Mouse (Mus musculus): Measurements from ENCODE around the gene Gm13762. TPM values are rescaled to one million over a fixed set of nuclear protein-coding genes. Genes with fewer than 3 reads are reported as not detected.

Gene Gm13762
- not detected for polyA plus RNA-seq (2014; fragmentation: Illumina TruSeq; extraction: RNeasy Lipid Tissue Mini Kit (QIAGEN cat#74804); ENCODE audit: low read depth, low replicate concordance)

GRCm38 (mm10) chr2:88980181-88980580 is at the start of gene Gm13762:
Gene Gm13762 (minus strand): TSS chr2:88980281.

DNA sequence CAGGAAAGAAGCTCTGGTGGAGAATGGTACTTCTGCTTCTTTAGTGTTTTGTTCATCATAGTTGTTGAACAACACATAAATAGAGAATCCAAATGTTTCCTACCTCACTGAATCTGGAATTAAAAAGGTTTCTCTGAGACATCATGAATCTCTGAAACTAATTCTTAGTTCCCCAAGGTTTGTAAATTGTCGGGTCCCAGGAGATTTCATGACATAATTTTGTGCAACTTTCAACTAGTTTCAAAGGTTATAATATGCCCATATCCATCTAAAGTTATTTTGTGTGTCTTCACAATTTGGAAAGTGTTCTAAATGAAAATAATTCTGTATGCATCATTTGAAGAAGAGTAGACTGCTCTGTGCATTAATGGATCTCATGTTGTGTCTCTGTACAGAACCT is 38.2 kb upstream of the Gm13762 start, which contains the start of gene Olfr1216:
Gene Olfr1216, minus strand, starts transcription at position 101 of the 400 bp plus-strand sequence.

GRCm38 (mm10) chr2:89006873-89007272 is 26.8 kb upstream of the Gm13762 start, which contains the start of gene Olfr1215:
Gene Olfr1215 (minus strand): TSS chr2:89006973.

DNA sequence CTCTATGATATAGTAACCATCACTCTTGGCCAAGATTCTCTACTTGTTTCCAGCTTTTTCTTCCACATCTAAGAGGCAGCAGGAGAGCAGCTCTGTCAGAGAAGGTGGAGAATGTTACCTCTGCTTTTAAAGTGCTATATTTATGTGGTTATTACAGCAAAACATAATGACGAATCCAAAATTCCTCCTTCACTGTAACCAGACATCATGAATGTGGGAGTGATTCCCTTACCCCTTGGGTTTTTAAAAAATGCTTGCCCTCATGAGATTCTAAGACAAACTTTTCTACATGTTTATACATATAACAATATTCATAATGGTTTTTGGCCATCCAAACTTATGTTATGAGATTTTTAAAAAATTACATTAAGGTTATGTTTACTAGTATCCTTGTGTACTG is 12.5 kb upstream of the Gm13762 start, which contains the start of gene Olfr1214:
Gene Olfr1214, minus strand, starts transcription at position 101 of the 400 bp plus-strand sequence.

DNA sequence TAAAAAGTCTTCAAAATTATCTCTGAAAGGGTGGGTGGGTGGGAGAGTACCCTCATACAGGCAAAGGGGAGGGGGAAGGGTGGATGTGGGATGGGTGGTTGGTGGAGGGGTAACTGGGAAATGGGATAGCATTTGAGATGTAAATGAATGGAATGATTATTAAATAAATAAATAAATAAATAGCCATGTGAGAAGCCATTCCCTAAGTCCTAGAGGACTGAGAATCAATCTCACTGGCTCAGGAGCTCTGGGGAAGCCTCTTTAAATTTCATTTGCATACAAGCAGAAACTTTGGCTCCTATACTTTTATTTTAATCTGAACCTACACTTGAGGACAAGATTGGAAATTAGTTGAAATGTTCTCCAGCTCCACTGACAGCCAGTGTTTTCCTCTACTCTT is 26.4 kb downstream of the Gm13762 start, which contains the start of gene Olfr1212:
Gene Olfr1212, plus strand, starts transcription at position 301 of the 400 bp plus-strand sequence.

DNA sequence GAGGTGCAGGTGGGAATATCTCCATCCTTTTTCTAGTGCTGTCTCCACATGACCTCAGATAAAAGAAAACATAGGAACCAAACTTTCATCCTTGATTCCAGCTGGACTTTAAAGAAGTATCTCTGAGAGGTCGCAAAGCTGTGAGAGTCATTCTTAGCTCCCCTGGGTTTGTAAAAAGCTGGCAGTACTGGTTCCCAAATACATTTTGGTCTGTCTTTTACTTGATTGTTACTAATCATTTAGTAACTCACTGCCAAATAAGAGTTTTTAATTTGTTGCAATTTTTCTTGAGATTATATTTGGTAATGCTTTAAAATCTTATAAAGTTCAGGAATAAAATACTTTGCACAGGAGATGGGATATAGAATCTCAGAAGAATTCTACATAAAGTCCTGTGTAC is 42.1 kb downstream of the Gm13762 start, which contains the start of gene Olfr1211:
Gene Olfr1211, minus strand, starts transcription at position 101 of the 400 bp plus-strand sequence.

Other genes with a start within 250 kb of the Gm13762 start
- gene Olfr1197, start 247.9 kb downstream of the Gm13762 start, polyA plus RNA-seq (2014; fragmentation: Illumina TruSeq; extraction: RNeasy Lipid Tissue Mini Kit (QIAGEN cat#74804); ENCODE audit: low read depth, low replicate concordance), result not detected
- not detected for gene Olfr1198, start 228.9 kb downstream of the Gm13762 start, polyA plus RNA-seq (2014; fragmentation: Illumina TruSeq; extraction: RNeasy Lipid Tissue Mini Kit (QIAGEN cat#74804); ENCODE audit: low read depth, low replicate concordance)
- not detected for gene Olfr1199, start 219.8 kb downstream of the Gm13762 start, polyA plus RNA-seq (2014; fragmentation: Illumina TruSeq; extraction: RNeasy Lipid Tissue Mini Kit (QIAGEN cat#74804); ENCODE audit: low read depth, low replicate concordance)
- gene Olfr1200, start 209.8 kb downstream of the Gm13762 start, polyA plus RNA-seq (2014; fragmentation: Illumina TruSeq; extraction: RNeasy Lipid Tissue Mini Kit (QIAGEN cat#74804); ENCODE audit: low read depth, low replicate concordance), result not detected
- not detected for gene Olfr1201, start 187.2 kb downstream of the Gm13762 start, polyA plus RNA-seq (2014; fragmentation: Illumina TruSeq; extraction: RNeasy Lipid Tissue Mini Kit (QIAGEN cat#74804); ENCODE audit: low read depth, low replicate concordance)
- not detected for gene Olfr1202, start 165.8 kb downstream of the Gm13762 start, polyA plus RNA-seq (2014; fragmentation: Illumina TruSeq; extraction: RNeasy Lipid Tissue Mini Kit (QIAGEN cat#74804); ENCODE audit: low read depth, low replicate concordance)
- not detected for gene Olfr1205, start 150.5 kb downstream of the Gm13762 start, polyA plus RNA-seq (2014; fragmentation: Illumina TruSeq; extraction: RNeasy Lipid Tissue Mini Kit (QIAGEN cat#74804); ENCODE audit: low read depth, low replicate concordance)
- gene Olfr1204, start 131.0 kb downstream of the Gm13762 start, polyA plus RNA-seq (2014; fragmentation: Illumina TruSeq; extraction: RNeasy Lipid Tissue Mini Kit (QIAGEN cat#74804); ENCODE audit: low read depth, low replicate concordance), result not detected
- gene Olfr1206, start 117.0 kb downstream of the Gm13762 start, polyA plus RNA-seq (2014; fragmentation: Illumina TruSeq; extraction: RNeasy Lipid Tissue Mini Kit (QIAGEN cat#74804); ENCODE audit: low read depth, low replicate concordance), result not detected
- not detected for gene Olfr1208, start 78.0 kb downstream of the Gm13762 start, polyA plus RNA-seq (2014; fragmentation: Illumina TruSeq; extraction: RNeasy Lipid Tissue Mini Kit (QIAGEN cat#74804); ENCODE audit: low read depth, low replicate concordance)
- gene Olfr1209, start 65.1 kb downstream of the Gm13762 start, polyA plus RNA-seq (2014; fragmentation: Illumina TruSeq; extraction: RNeasy Lipid Tissue Mini Kit (QIAGEN cat#74804); ENCODE audit: low read depth, low replicate concordance), result not detected
- gene Olfr1211, start 42.2 kb downstream of the Gm13762 start, polyA plus RNA-seq (2014; fragmentation: Illumina TruSeq; extraction: RNeasy Lipid Tissue Mini Kit (QIAGEN cat#74804); ENCODE audit: low read depth, low replicate concordance), result not detected
- not detected for gene Olfr1212, start 26.3 kb downstream of the Gm13762 start, polyA plus RNA-seq (2014; fragmentation: Illumina TruSeq; extraction: RNeasy Lipid Tissue Mini Kit (QIAGEN cat#74804); ENCODE audit: low read depth, low replicate concordance)
- gene Olfr1214, start 12.4 kb upstream of the Gm13762 start, polyA plus RNA-seq (2014; fragmentation: Illumina TruSeq; extraction: RNeasy Lipid Tissue Mini Kit (QIAGEN cat#74804); ENCODE audit: low read depth, low replicate concordance), result not detected
- gene Olfr1215, start 26.7 kb upstream of the Gm13762 start, polyA plus RNA-seq (2014; fragmentation: Illumina TruSeq; extraction: RNeasy Lipid Tissue Mini Kit (QIAGEN cat#74804); ENCODE audit: low read depth, low replicate concordance), result not detected
- gene Olfr1216, start 38.1 kb upstream of the Gm13762 start, polyA plus RNA-seq (2014; fragmentation: Illumina TruSeq; extraction: RNeasy Lipid Tissue Mini Kit (QIAGEN cat#74804); ENCODE audit: low read depth, low replicate concordance), result not detected
- not detected for gene Olfr1217, start 51.8 kb upstream of the Gm13762 start, polyA plus RNA-seq (2014; fragmentation: Illumina TruSeq; extraction: RNeasy Lipid Tissue Mini Kit (QIAGEN cat#74804); ENCODE audit: low read depth, low replicate concordance)
- gene Olfr1218, start 80.9 kb upstream of the Gm13762 start, polyA plus RNA-seq (2014; fragmentation: Illumina TruSeq; extraction: RNeasy Lipid Tissue Mini Kit (QIAGEN cat#74804); ENCODE audit: low read depth, low replicate concordance), result not detected
- gene Olfr1219, start 103.2 kb upstream of the Gm13762 start, polyA plus RNA-seq (2014; fragmentation: Illumina TruSeq; extraction: RNeasy Lipid Tissue Mini Kit (QIAGEN cat#74804); ENCODE audit: low read depth, low replicate concordance), result not detected
- not detected for gene Olfr1220, start 126.6 kb upstream of the Gm13762 start, polyA plus RNA-seq (2014; fragmentation: Illumina TruSeq; extraction: RNeasy Lipid Tissue Mini Kit (QIAGEN cat#74804); ENCODE audit: low read depth, low replicate concordance)
- gene Olfr1221, start 137.0 kb upstream of the Gm13762 start, polyA plus RNA-seq (2014; fragmentation: Illumina TruSeq; extraction: RNeasy Lipid Tissue Mini Kit (QIAGEN cat#74804); ENCODE audit: low read depth, low replicate concordance), result not detected
- gene Olfr1222, start 152.8 kb upstream of the Gm13762 start, polyA plus RNA-seq (2014; fragmentation: Illumina TruSeq; extraction: RNeasy Lipid Tissue Mini Kit (QIAGEN cat#74804); ENCODE audit: low read depth, low replicate concordance), result not detected
- not detected for gene Olfr1223, start 171.3 kb upstream of the Gm13762 start, polyA plus RNA-seq (2014; fragmentation: Illumina TruSeq; extraction: RNeasy Lipid Tissue Mini Kit (QIAGEN cat#74804); ENCODE audit: low read depth, low replicate concordance)
- not detected for gene Olfr1224-ps1, start 183.8 kb upstream of the Gm13762 start, polyA plus RNA-seq (2014; fragmentation: Illumina TruSeq; extraction: RNeasy Lipid Tissue Mini Kit (QIAGEN cat#74804); ENCODE audit: low read depth, low replicate concordance)
- not detected for gene Olfr1225, start 194.4 kb upstream of the Gm13762 start, polyA plus RNA-seq (2014; fragmentation: Illumina TruSeq; extraction: RNeasy Lipid Tissue Mini Kit (QIAGEN cat#74804); ENCODE audit: low read depth, low replicate concordance)
- not detected for gene Olfr1226, start 219.8 kb upstream of the Gm13762 start, polyA plus RNA-seq (2014; fragmentation: Illumina TruSeq; extraction: RNeasy Lipid Tissue Mini Kit (QIAGEN cat#74804); ENCODE audit: low read depth, low replicate concordance)